Mouse (Mus musculus) lung, postnatal 0 days (tissue): ENCODE results near the gene Rnase13. TPM values are rescaled to one million over a fixed set of nuclear protein-coding genes. Genes with fewer than 3 reads are reported as not detected.
"Not testable (repeated sequence)": the region's sequence is repeated elsewhere in the genome, so short reads cannot be mapped to it uniquely, and the experiment has no call there.

Source experiments
- ATAC-seq: fragments of 200-750 bp; cut with Nextera tagmentation; 2 replicates; pipeline ENCODE4 v1.8.0; 2017; ENCODE audit warnings: moderate library complexity
- DNase-seq: peaks from one replicate; pipeline ENCODE4 v3.0.0-alpha.2; 2016; ENCODE audit warnings: low spot score
- H3K27ac ChIP-seq: fragments of 300-500 bp; sonication (generic); 2 replicates; pipeline ENCODE4 v1.5.1; 2014; ENCODE audit warnings: antibody characterized with exemption, mild to moderate bottlenecking, low read length, mixed read lengths
- H3K27me3 ChIP-seq: fragments of 300-500 bp; sonication (generic); replicated peaks from 2 replicates; pipeline ENCODE4 v1.6.1; 2014; ENCODE audit warnings: low read length, mixed read lengths; ENCODE audit not compliant: insufficient read depth
- H3K36me3 ChIP-seq: fragments of 300-500 bp; sonication (generic); 2 replicates; pipeline ENCODE4 v1.6.1; 2014; ENCODE audit warnings: low read length, mixed read lengths; ENCODE audit not compliant: insufficient read depth
- H3K4me1 ChIP-seq: fragments of 300-500 bp; sonication (generic); 2 replicates; pipeline ENCODE4 v1.6.1; 2014; ENCODE audit warnings: antibody characterized with exemption, low read depth, low read length, mixed read lengths; ENCODE audit not compliant: insufficient read depth
- H3K4me2 ChIP-seq: fragments of 300-500 bp; sonication (generic); replicated peaks from 2 replicates; pipeline ENCODE4 v1.6.1; 2014; ENCODE audit warnings: low read depth, mild to moderate bottlenecking, low read length, moderate library complexity, mixed read lengths
- H3K4me3 ChIP-seq: fragments of 300-500 bp; sonication (generic); 2 replicates; pipeline ENCODE4 v1.5.1; 2014; ENCODE audit warnings: low read depth, low read length
- H3K9ac ChIP-seq: fragments of 300-500 bp; sonication (generic); replicated peaks from 2 replicates; pipeline ENCODE4 v1.6.1; 2014; ENCODE audit warnings: low read depth, mild to moderate bottlenecking
- H3K9me3 ChIP-seq: fragments of 300-500 bp; sonication (generic); 2 replicates; pipeline ENCODE4 v1.6.1; 2016; ENCODE audit warnings: low read length, mixed read lengths
- CTCF ChIP-seq: IDR thresholded peaks from 2 replicates; pipeline ENCODE4 v1.5.1; 2016; ENCODE audit warnings: antibody characterized with exemption, mild to moderate bottlenecking
- EP300 ChIP-seq: IDR thresholded peaks from 2 replicates; pipeline ENCODE4 v1.6.1; 2016; ENCODE audit warnings: antibody characterized with exemption, mild to moderate bottlenecking, control low read depth
- WGBS: fragments of 180-500 bp; shearing (Covaris S2); extraction: QIAGEN DNeasy Blood & Tissue Kit; methylation state at CpG from one replicate; pipeline ENCODE4 v1.1.7; 2014; 5-methylcytosine and 5-hydroxymethylcytosine counted together
- polyA plus RNA-seq: library from polyadenylated mRNA; unstranded; fragments of >200 nt; fragmentation: Nextera tagmentation; extraction: Ambion mirVana; gene quantifications from 2 replicates; pipeline ENCODE4 v1.2.1, GENCODE M21; 2015

Rnase13 gene
- polyA plus RNA-seq, 1 experiment from 2014 or later, result not detected

GRCm38 (mm10) chr14:51940944-51941560 is 18.5 kb upstream of the Rnase13 start:
- Histone ChIP-seq H3K36me3 (no peaks in the 10 kb centered on the region), H3K27me3 (no peaks in the 10 kb centered on the region), H3K4me1 (0 out of 2 replicates have a peak, but pooled peaks cover 2% of the 10 kb centered on the region), H3K4me2 (no peak overlapping the region), H3K9ac (no peak overlapping the region), H3K27ac (no peak overlapping the region), H3K4me3 (no peak overlapping the region), H3K9me3 (no peaks in the 10 kb centered on the region)
- WGBS, result 44% methylated on average over 8 of the region's 8 CpGs
- DNase-seq, result peak; percentile 42
- TF ChIP-seq EP300, result no peak
- no peak for TF ChIP-seq CTCF
- ATAC-seq, result peak; percentile 49; the same call in 1 of the 2 replicates

DNA sequence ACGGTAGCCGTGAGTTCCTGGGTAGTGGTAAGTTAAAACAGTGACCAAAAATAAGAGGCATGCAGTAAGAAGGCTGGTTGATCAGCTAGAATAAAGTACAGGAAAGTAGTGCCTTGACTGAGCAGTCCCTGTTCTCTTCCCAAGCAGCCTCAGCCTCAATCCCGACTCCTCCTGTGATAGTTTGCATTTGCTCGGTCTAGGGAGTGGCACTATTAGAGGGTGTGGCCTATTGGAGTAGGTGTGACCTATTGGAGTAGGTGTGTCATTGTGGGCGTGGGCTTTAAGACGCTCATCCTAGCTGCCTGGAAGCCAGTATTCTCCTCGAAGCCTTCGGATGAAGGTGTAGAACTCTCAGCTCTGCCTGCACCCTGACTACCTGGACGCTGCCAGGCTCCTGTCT is 16.4 kb upstream of the Rnase13 start:
- Histone ChIP-seq H3K9me3 (no peaks in the 10 kb centered on the region), H3K4me1 (0 out of 2 replicates have a peak, but pooled peaks cover 2% of the 10 kb centered on the region), H3K27me3 (no peaks in the 10 kb centered on the region), H3K4me3 (no peak overlapping the region), H3K27ac (no peak overlapping the region), H3K9ac (no peak overlapping the region), H3K4me2 (no peak overlapping the region), H3K36me3 (no peaks in the 10 kb centered on the region)
- TF ChIP-seq EP300, result no peak
- no peak for TF ChIP-seq CTCF
- ATAC-seq (no peak), DNase-seq (no peak)
- 90% methylated on average over 9 of the region's 9 CpGs for WGBS

- peak; percentile 38; the same call in 1 of the 2 replicates for TF ChIP-seq EP300
- TF ChIP-seq CTCF, result no peak
- H3K36me3 ChIP-seq, result no peaks in the 10 kb centered on the region
- no peaks in the 10 kb centered on the region for H3K9me3 ChIP-seq
- H3K9ac ChIP-seq, result no peak overlapping the region
- H3K27me3 ChIP-seq, result no peaks in the 10 kb centered on the region
- no peak overlapping the region for H3K4me2 ChIP-seq
- H3K4me3 ChIP-seq, result no peak overlapping the region
- WGBS, result 23% methylated on average over 10 of the region's 10 CpGs
- no peak for DNase-seq
- peaks cover 4% of the 10 kb centered on the region; the same call in 1 of the 2 replicates for H3K4me1 ChIP-seq
- no peak for ATAC-seq
- no peak overlapping the region for H3K27ac ChIP-seq
Measured at GRCm38 (mm10) chr14:51932092-51933020, 9.8 kb upstream of the Rnase13 start.

DNA sequence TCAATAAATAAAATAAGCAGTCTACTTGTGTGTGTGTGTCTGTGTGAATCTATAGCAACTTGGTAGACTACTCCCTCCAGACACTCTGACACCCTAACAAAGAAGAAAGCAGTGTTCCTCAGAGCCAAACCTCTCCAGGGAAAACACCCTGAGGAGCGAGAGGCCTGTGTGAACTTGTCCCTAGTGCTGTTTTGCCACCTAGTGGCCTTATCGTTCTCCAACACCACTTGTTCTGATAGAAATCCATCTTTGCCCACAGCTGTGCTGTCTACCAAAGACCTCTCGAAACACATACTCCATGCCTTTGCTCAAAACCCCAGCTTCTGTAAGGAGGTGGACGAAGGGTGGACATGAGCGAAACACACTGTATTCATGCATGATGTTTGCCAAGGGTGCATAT is 8.3 kb upstream of the Rnase13 start:
- 27% methylated on average over 5 of the region's 5 CpGs for WGBS
- Histone ChIP-seq H3K27me3 (no peaks in the 10 kb centered on the region), H3K4me2 (no peak overlapping the region), H3K4me3 (no peak overlapping the region), H3K36me3 (no peaks in the 10 kb centered on the region), H3K9me3 (no peaks in the 10 kb centered on the region), H3K4me1 (peaks cover 4% of the 10 kb centered on the region; the same call in 1 of the 2 replicates), H3K9ac (no peak overlapping the region), H3K27ac (peak overlapping the region; percentile 65; the same call in 1 of the 2 replicates)
- DNase-seq (peak; percentile 95), ATAC-seq (peak; percentile 76)
- TF ChIP-seq CTCF, result peak; percentile 89
- no peak for TF ChIP-seq EP300

DNA sequence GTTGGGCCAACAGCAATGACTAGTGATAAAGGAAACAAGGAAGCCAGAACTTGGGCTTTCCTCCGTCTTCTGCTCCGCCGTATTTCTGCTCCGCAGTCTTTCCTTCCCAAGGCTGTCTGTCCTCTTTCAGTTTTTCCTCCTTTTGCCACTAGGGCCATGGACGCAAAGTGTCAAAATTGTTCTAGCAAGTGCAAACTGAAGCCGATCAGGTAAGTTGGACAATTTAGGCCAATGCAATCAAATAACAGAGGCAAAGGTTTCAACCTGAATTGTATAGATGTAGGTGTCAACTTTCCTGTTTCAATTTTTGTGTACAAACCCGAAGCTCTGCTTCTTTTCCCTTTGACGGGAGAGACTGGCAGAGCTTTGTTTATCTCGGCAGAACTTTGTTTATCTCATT is 7.4 kb upstream of the Rnase13 start:
- WGBS, result 44% methylated on average over 9 of the region's 9 CpGs
- no peak for TF ChIP-seq EP300
- TF ChIP-seq CTCF, result peak; percentile 27
- no peak overlapping the region for H3K4me3 ChIP-seq
- ATAC-seq, result no peak
- H3K27ac ChIP-seq, result peak overlapping the region; percentile 65
- H3K4me1 ChIP-seq, result peaks cover 4% of the 10 kb centered on the region; the same call in 1 of the 2 replicates
- no peaks in the 10 kb centered on the region for H3K9me3 ChIP-seq
- no peaks in the 10 kb centered on the region for H3K36me3 ChIP-seq
- H3K4me2 ChIP-seq, result no peak overlapping the region; the same call in 1 of the 2 replicates
- no peak for DNase-seq
- no peak overlapping the region for H3K9ac ChIP-seq
- no peaks in the 10 kb centered on the region for H3K27me3 ChIP-seq

GRCm38 (mm10) chr14:51929309-51929943 is 6.9 kb upstream of the Rnase13 start:
- Histone ChIP-seq H3K36me3 (no peaks in the 10 kb centered on the region), H3K27me3 (no peaks in the 10 kb centered on the region), H3K9ac (no peak overlapping the region), H3K4me2 (no peak overlapping the region; the same call in 1 of the 2 replicates), H3K4me1 (peaks cover 4% of the 10 kb centered on the region; the same call in 1 of the 2 replicates), H3K9me3 (no peaks in the 10 kb centered on the region), H3K4me3 (no peak overlapping the region), H3K27ac (peak overlapping the region; percentile 65)
- DNase-seq (peak; percentile 91), ATAC-seq (peak; percentile 86)
- TF ChIP-seq EP300 (peak; percentile 54; the same call in 1 of the 2 replicates), CTCF (no peak)
- WGBS, result 50% methylated on average over 8 of the region's 8 CpGs

DNA sequence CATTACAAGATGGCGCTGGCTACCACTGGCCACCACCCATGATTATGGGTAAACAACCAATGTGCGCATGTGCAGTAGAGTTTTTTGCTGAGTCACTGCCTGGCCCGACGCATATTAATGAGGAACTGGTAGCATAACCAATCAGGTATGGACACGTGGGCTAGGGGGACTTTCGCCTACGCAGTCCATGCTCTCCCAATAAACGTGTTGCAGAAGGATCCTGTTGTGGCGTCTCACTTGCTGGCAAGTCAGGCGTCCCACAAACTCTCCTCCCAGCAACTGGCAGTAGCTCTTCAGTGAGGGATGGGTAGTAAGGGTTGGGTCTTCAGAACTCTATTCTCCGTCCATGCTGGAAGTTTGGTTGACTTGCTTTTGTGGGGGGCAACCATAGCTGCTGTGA is 4.4 kb upstream of the Rnase13 start:
- H3K36me3 ChIP-seq, H3K9me3 ChIP-seq, H3K27me3 ChIP-seq, H3K4me1 ChIP-seq, ATAC-seq, H3K27ac ChIP-seq, DNase-seq, H3K4me3 ChIP-seq, H3K4me2 ChIP-seq, H3K9ac ChIP-seq: not testable (repeated sequence)
- 91% methylated on average over 11 of the region's 11 CpGs for whole genome bisulfite sequencing
